Mouse (Mus musculus): ENCODE measurements around the gene Emcn. TPM values are rescaled to one million over a fixed set of nuclear protein-coding genes. Genes with fewer than 3 reads are reported as not detected.

Gene Emcn
- total and polyA plus RNA-seq, 2 experiments = 1.5 to 4.1 TPM

GRCm38 (mm10) chr3:137415451-137416086 lies 74.7 kb downstream of the Emcn start:
- no peak overlapping the region for H3K4me3 ChIP-seq (ENCODE audit: insufficient read depth, low read depth, low read length)
- 71% methylated on average over 5 of the region's 5 CpGs for WGBS
- TF ChIP-seq POLR2A (IDR thresholded peaks at IDR 0.05; ENCODE audit: extremely low read depth, insufficient read depth, low read length) = no peak
- no peak for TF ChIP-seq CTCF (IDR thresholded peaks at IDR 0.05; ENCODE audit: low read depth, low read length)
- no peaks in the 10 kb centered on the region for H3K4me1 ChIP-seq (ENCODE audit: control insufficient read depth, insufficient read depth, low read length)
- no peaks in the 10 kb centered on the region for H3K36me3 ChIP-seq (ENCODE audit: control insufficient read depth, insufficient read depth, low read length)
- H3K27me3 ChIP-seq (ENCODE audit: control insufficient read depth, insufficient read depth, low read length) = no peaks in the 10 kb centered on the region
- no peak for DNase-seq (ENCODE audit: extremely low read depth, low read depth, low spot score)
- H3K79me2 ChIP-seq (ENCODE audit: control insufficient read depth, insufficient read depth, low read length) = no peaks in the 10 kb centered on the region
- H3K9ac ChIP-seq (ENCODE audit: low read depth, low read length) = no peak overlapping the region
- H3K27ac ChIP-seq (replicated peaks; ENCODE audit: insufficient read depth, low read depth, low read length) = no peak overlapping the region

- H3K4me1 ChIP-seq (ENCODE audit: control insufficient read depth, insufficient read depth, low read length) = no peaks in the 10 kb centered on the region
- H3K27ac ChIP-seq (replicated peaks; ENCODE audit: insufficient read depth, low read depth, low read length) = no peak overlapping the region
- H3K4me3 ChIP-seq (ENCODE audit: insufficient read depth, low read depth, low read length) = no peak overlapping the region
- no peaks in the 10 kb centered on the region for H3K36me3 ChIP-seq (ENCODE audit: control insufficient read depth, insufficient read depth, low read length)
- H3K9ac ChIP-seq (ENCODE audit: low read depth, low read length) = no peak overlapping the region
- H3K79me2 ChIP-seq (ENCODE audit: control insufficient read depth, insufficient read depth, low read length) = no peaks in the 10 kb centered on the region
- 51% methylated on average over 4 of the region's 4 CpGs for WGBS
- no peaks in the 10 kb centered on the region for H3K27me3 ChIP-seq (ENCODE audit: control insufficient read depth, insufficient read depth, low read length)
- no peak for DNase-seq (ENCODE audit: extremely low read depth, low read depth, low spot score)
- no peak for TF ChIP-seq POLR2A (IDR thresholded peaks at IDR 0.05; ENCODE audit: extremely low read depth, insufficient read depth, low read length)
- peak; percentile 29 for TF ChIP-seq CTCF (IDR thresholded peaks at IDR 0.05; ENCODE audit: low read depth, low read length)
Measured at GRCm38 (mm10) chr3:137418636-137419035, 77.8 kb downstream of the Emcn start.

DNA sequence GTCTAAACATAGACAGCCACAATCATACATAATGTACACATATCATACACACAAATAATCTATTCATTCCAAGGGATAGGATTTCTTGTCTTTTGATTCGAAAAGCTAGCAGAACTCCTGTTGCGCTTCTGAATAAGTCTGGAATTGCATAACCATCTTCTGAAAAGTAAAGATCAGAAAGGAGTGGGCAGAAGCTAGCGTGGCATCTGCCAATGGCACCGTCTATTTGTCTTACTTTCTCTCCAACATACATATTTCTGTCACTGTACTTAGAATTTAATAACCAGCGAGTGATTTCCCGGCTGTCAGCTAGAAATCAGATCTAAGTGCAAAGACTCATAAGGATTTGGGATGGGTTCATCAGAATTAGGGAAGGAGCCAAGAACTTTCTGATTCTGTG lies 88.6 kb downstream of the Emcn start:
- no peaks in the 10 kb centered on the region for H3K4me1 ChIP-seq (ENCODE audit: control insufficient read depth, insufficient read depth, low read length)
- 91% methylated on average over 6 of the region's 6 CpGs for WGBS

DNA sequence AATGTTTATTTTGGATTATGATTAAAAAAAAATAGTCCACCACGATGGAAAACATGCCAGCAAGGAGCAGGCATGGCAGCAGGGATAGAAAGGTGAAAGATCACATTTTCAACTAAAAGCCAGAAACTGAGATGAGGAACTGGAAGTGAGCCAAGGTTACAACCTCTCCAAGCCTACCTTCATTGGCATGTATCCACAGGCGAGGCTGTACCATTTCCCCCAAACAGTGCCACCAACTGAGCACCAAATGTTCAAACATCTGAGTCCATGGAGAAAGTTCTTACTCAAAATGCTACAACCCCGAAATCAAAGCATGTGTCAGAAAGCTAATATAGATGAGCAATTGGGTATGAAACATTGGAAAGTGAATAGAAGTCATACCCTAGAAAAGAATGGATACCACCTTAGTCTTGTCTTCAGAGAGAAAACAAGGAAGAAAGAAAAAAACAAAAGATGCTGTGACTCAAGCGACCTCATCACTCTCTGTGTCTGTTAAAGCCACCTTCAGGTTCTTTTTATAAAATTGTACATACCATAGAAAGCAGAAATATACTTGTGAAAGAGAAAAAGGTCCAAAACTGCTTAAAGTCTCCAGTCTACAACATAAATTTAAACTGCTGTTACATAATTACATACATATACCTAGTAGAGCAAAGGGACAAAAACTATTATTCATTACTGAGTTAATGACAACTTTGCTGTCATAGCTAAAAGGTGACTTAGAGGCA lies 124.2 kb downstream of the Emcn start:
- 63% methylated on average over 4 of the region's 4 CpGs for WGBS
- no peaks in the 10 kb centered on the region for H3K4me1 ChIP-seq (ENCODE audit: control insufficient read depth, insufficient read depth, low read length)
- H3K36me3 ChIP-seq (ENCODE audit: control insufficient read depth, insufficient read depth, low read length) = no peaks in the 10 kb centered on the region
- no peaks in the 10 kb centered on the region for H3K79me2 ChIP-seq (ENCODE audit: control insufficient read depth, insufficient read depth, low read length)
- TF ChIP-seq CTCF (IDR thresholded peaks at IDR 0.05; ENCODE audit: low read depth, low read length) = no peak
- TF ChIP-seq POLR2A (IDR thresholded peaks at IDR 0.05; ENCODE audit: extremely low read depth, insufficient read depth, low read length) = no peak
- H3K4me3 ChIP-seq (ENCODE audit: insufficient read depth, low read depth, low read length) = no peak overlapping the region
- H3K9ac ChIP-seq (ENCODE audit: low read depth, low read length) = no peak overlapping the region
- no peak for DNase-seq (ENCODE audit: extremely low read depth, low read depth, low spot score)
- no peaks in the 10 kb centered on the region for H3K27me3 ChIP-seq (ENCODE audit: control insufficient read depth, insufficient read depth, low read length)
- H3K27ac ChIP-seq (replicated peaks; ENCODE audit: insufficient read depth, low read depth, low read length) = no peak overlapping the region

More for the DNA sequence above, 88.6 kb downstream of the Emcn start:
- Histone ChIP-seq H3K9ac (ENCODE audit: low read depth, low read length) (no peak overlapping the region), H3K27me3 (ENCODE audit: control insufficient read depth, insufficient read depth, low read length) (no peaks in the 10 kb centered on the region), H3K79me2 (ENCODE audit: control insufficient read depth, insufficient read depth, low read length) (no peaks in the 10 kb centered on the region), H3K4me3 (ENCODE audit: insufficient read depth, low read depth, low read length) (no peak overlapping the region), H3K27ac (replicated peaks; ENCODE audit: insufficient read depth, low read depth, low read length) (no peak overlapping the region), H3K36me3 (ENCODE audit: control insufficient read depth, insufficient read depth, low read length) (no peaks in the 10 kb centered on the region)
- no peak for DNase-seq (ENCODE audit: extremely low read depth, low read depth, low spot score)
- TF ChIP-seq CTCF (IDR thresholded peaks at IDR 0.05; ENCODE audit: low read depth, low read length) (no peak), POLR2A (IDR thresholded peaks at IDR 0.05; ENCODE audit: extremely low read depth, insufficient read depth, low read length) (no peak)

DNA sequence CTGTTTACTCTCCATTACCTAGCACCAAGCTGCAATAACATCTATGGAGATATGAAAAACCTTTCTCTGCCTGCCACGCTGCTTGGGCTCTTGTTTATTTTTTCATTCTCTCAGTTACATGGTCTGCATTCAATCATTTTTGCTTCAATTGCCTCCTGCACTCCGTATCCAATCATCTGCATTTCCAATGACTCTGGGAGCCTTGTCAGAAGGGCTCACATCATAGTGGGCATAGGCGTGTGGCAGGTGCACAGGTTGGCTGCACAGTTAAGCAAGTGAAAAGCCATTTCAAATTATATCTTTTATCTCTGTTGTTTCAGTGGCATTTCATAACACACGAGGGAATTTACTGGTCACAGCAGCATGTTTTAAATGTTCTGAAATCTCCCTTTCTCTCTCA lies 125.1 kb downstream of the Emcn start:
- no peaks in the 10 kb centered on the region for H3K27me3 ChIP-seq (ENCODE audit: control insufficient read depth, insufficient read depth, low read length)
- 68% methylated on average over 4 of the region's 4 CpGs for WGBS

GRCm38 (mm10) chr3:137466766-137467165 lies 125.9 kb downstream of the Emcn start:
- H3K36me3 ChIP-seq (ENCODE audit: control insufficient read depth, insufficient read depth, low read length) = no peaks in the 10 kb centered on the region
- H3K4me1 ChIP-seq (ENCODE audit: control insufficient read depth, insufficient read depth, low read length) = no peaks in the 10 kb centered on the region
- no peaks in the 10 kb centered on the region for H3K27me3 ChIP-seq (ENCODE audit: control insufficient read depth, insufficient read depth, low read length)
- WGBS = 80% methylated on average over 4 of the region's 4 CpGs
- TF ChIP-seq CTCF (IDR thresholded peaks at IDR 0.05; ENCODE audit: low read depth, low read length) (no peak), POLR2A (IDR thresholded peaks at IDR 0.05; ENCODE audit: extremely low read depth, insufficient read depth, low read length) (no peak)
- no peak for DNase-seq (ENCODE audit: extremely low read depth, low read depth, low spot score)
- no peak overlapping the region for H3K4me3 ChIP-seq (ENCODE audit: insufficient read depth, low read depth, low read length)
- H3K27ac ChIP-seq (replicated peaks; ENCODE audit: insufficient read depth, low read depth, low read length) = no peak overlapping the region
- H3K79me2 ChIP-seq (ENCODE audit: control insufficient read depth, insufficient read depth, low read length) = no peaks in the 10 kb centered on the region
- H3K9ac ChIP-seq (ENCODE audit: low read depth, low read length) = no peak overlapping the region

More for the DNA sequence above, 125.1 kb downstream of the Emcn start:
- Histone ChIP-seq H3K79me2 (ENCODE audit: control insufficient read depth, insufficient read depth, low read length) (no peaks in the 10 kb centered on the region), H3K27ac (replicated peaks; ENCODE audit: insufficient read depth, low read depth, low read length) (no peak overlapping the region), H3K4me1 (ENCODE audit: control insufficient read depth, insufficient read depth, low read length) (no peaks in the 10 kb centered on the region), H3K4me3 (ENCODE audit: insufficient read depth, low read depth, low read length) (no peak overlapping the region), H3K36me3 (ENCODE audit: control insufficient read depth, insufficient read depth, low read length) (no peaks in the 10 kb centered on the region), H3K9ac (ENCODE audit: low read depth, low read length) (no peak overlapping the region)
- TF ChIP-seq CTCF (IDR thresholded peaks at IDR 0.05; ENCODE audit: low read depth, low read length) = no peak
- TF ChIP-seq POLR2A (IDR thresholded peaks at IDR 0.05; ENCODE audit: extremely low read depth, insufficient read depth, low read length) = no peak
- DNase-seq (ENCODE audit: extremely low read depth, low read depth, low spot score) = no peak

Measured in liver, adult 2 months (tissue).